Mouse (Mus musculus) megakaryocyte, embryonic 14.5 days (primary cell): ENCODE results near the gene Gnaz.

ENCODE experiments used
- FLI1 ChIP-seq: IDR thresholded peaks from 2 replicates; pipeline ENCODE4 v1.6.1; 2012; ENCODE audit warnings: low read length, inconsistent platforms, mixed read lengths
- GATA1 ChIP-seq: IDR thresholded peaks from 3 replicates; pipeline ENCODE4 v1.6.1; 2012; ENCODE audit warnings: mixed read lengths, low read length, inconsistent platforms, borderline replicate concordance

GRCm38 (mm10) chr10:74924274-74924673, 42.7 kb upstream of the Gnaz start:
- no peak for TF ChIP-seq GATA1
- TF ChIP-seq FLI1: no peak
